Mouse (Mus musculus): ENCODE results near the gene Creld2. TPM values are rescaled to one million over a fixed set of nuclear protein-coding genes. Genes with fewer than 3 reads are reported as not detected.

Creld2 gene
- total and polyA plus RNA-seq, 3 experiments, result 10.8 to 25.8 (median 12.3) TPM

- Histone ChIP-seq H3K4me1 (ENCODE audit: insufficient read depth, low read depth, low read length) (peaks cover 4% of the 10 kb centered on the region; the same call in 1 of the 2 replicates), H3K4me3 (ENCODE audit: low read depth, low read length) (no peak overlapping the region), H3K27me3 (ENCODE audit: insufficient read depth, low read length) (peaks cover 24% of the 10 kb centered on the region), H3K36me3 (replicated peaks) (no peaks in the 10 kb centered on the region), H3K9me3 (replicated peaks) (no peaks in the 10 kb centered on the region)
- DNase-seq (ENCODE audit: low spot score), result no peak
- ATAC-seq (ENCODE audit: extremely low read depth, insufficient number of reproducible peaks, low FRiP score, poor library complexity, severe bottlenecking), result no peak
- TF ChIP-seq POLR2AphosphoS5 (IDR thresholded peaks at IDR 0.05; ENCODE audit: insufficient replicate concordance, low read depth, low read length), result no peak
- no peak for TF ChIP-seq CTCF (IDR thresholded peaks at IDR 0.05; ENCODE audit: low read depth, low read length)
- no peak for TF ChIP-seq GATA1 (IDR thresholded peaks at IDR 0.05; ENCODE audit: borderline replicate concordance, low read length)
- no peak for TF ChIP-seq GATA2 (IDR thresholded peaks at IDR 0.05; ENCODE audit: borderline replicate concordance, low read depth, low read length)
- no peak for TF ChIP-seq TAL1 (conservative IDR thresholded peaks at IDR 0.05; ENCODE audit: low read depth, low read length)
Observed at GRCm38 (mm10) chr15:88875625-88876081, 56.2 kb downstream of the Creld2 start.

Other genes with a start within 250 kb of the Creld2 start
- gene Zdhhc25, start 219.3 kb upstream of the Creld2 start, total RNA-seq (2014; fragmentation: Nextera tagmentation), result not detected in 2 replicates
- gene Zdhhc25, start 219.3 kb upstream of the Creld2 start, total RNA-seq (2017), result 0.06 and 0.16 TPM in 2 replicates
- not detected in 2 replicates for gene Zdhhc25, start 219.3 kb upstream of the Creld2 start, polyA plus RNA-seq (2012)
- gene Brd1, start 85.4 kb upstream of the Creld2 start, total RNA-seq (2014; fragmentation: Nextera tagmentation), result 52.4 and 59.4 TPM in 2 replicates
- gene Brd1, start 85.4 kb upstream of the Creld2 start, total RNA-seq (2017), result 51.8 and 64.0 TPM in 2 replicates
- gene Brd1, start 85.4 kb upstream of the Creld2 start, polyA plus RNA-seq (2012), result 38.6 and 49.8 TPM in 2 replicates
- gene Zbed4, start 68.0 kb upstream of the Creld2 start, total RNA-seq (2014; fragmentation: Nextera tagmentation), result 37.2 and 48.6 TPM in 2 replicates
- gene Zbed4, start 68.0 kb upstream of the Creld2 start, total RNA-seq (2017), result 40.8 and 43.3 TPM in 2 replicates
- 11.0 and 11.6 TPM in 2 replicates for gene Zbed4, start 68.0 kb upstream of the Creld2 start, polyA plus RNA-seq (2012)
- gene Alg12, start 328 bp upstream of the Creld2 start, total RNA-seq (2014; fragmentation: Nextera tagmentation), result 18.1 and 24.0 TPM in 2 replicates
- 7.0 and 7.8 TPM in 2 replicates for gene Alg12, start 328 bp upstream of the Creld2 start, total RNA-seq (2017)
- gene Alg12, start 328 bp upstream of the Creld2 start, polyA plus RNA-seq (2012), result 2.7 and 4.8 TPM in 2 replicates
- 2.1 and 5.3 TPM in 2 replicates for gene Pim3, start 42.5 kb downstream of the Creld2 start, total RNA-seq (2014; fragmentation: Nextera tagmentation)
- 3.4 and 3.7 TPM in 2 replicates for gene Pim3, start 42.5 kb downstream of the Creld2 start, total RNA-seq (2017)
- gene Pim3, start 42.5 kb downstream of the Creld2 start, polyA plus RNA-seq (2012), result 6.0 and 6.8 TPM in 2 replicates
- gene Ttll8, start 134.8 kb downstream of the Creld2 start, total RNA-seq (2014; fragmentation: Nextera tagmentation), result not detected in 2 replicates
- gene Ttll8, start 134.8 kb downstream of the Creld2 start, total RNA-seq (2017), result 0.49 TPM in 1 of 2 replicates, not detected in the other
- gene Ttll8, start 134.8 kb downstream of the Creld2 start, polyA plus RNA-seq (2012), result not detected in 2 replicates
- not detected in 2 replicates for gene Mlc1, start 159.4 kb downstream of the Creld2 start, total RNA-seq (2014; fragmentation: Nextera tagmentation)
- gene Mlc1, start 159.4 kb downstream of the Creld2 start, total RNA-seq (2017), result 0.11 TPM in 1 of 2 replicates, not detected in the other
- not detected in 2 replicates for gene Mlc1, start 159.4 kb downstream of the Creld2 start, polyA plus RNA-seq (2012)
- not detected in 2 replicates for gene Mov10l1, start 163.3 kb downstream of the Creld2 start, total RNA-seq (2014; fragmentation: Nextera tagmentation)
- not detected in 2 replicates for gene Mov10l1, start 163.3 kb downstream of the Creld2 start, total RNA-seq (2017)
- gene Mov10l1, start 163.3 kb downstream of the Creld2 start, polyA plus RNA-seq (2012), result not detected in 2 replicates
- gene Panx2, start 240.1 kb downstream of the Creld2 start, total RNA-seq (2014; fragmentation: Nextera tagmentation), result not detected in 2 replicates
- 0.11 TPM in 1 of 2 replicates, not detected in the other for gene Panx2, start 240.1 kb downstream of the Creld2 start, total RNA-seq (2017)
- 0.01 TPM in 1 of 2 replicates, not detected in the other for gene Panx2, start 240.1 kb downstream of the Creld2 start, polyA plus RNA-seq (2012)